Mouse (Mus musculus) CH12.LX (cell line): ENCODE measurements around the gene Snai1. TPM values are rescaled to one million over a fixed set of nuclear protein-coding genes. Genes with fewer than 3 reads are reported as not detected.

Experiments
- DNase-seq: peaks from one replicate; pipeline ENCODE4 v3.0.0-alpha.2; 2013; ENCODE audit errors: extremely low read depth
- H3K27ac ChIP-seq: 2 replicates; pipeline ENCODE4 v1.5.1; 2012; ENCODE audit warnings: low read depth, mild to moderate bottlenecking, control low read depth, moderate library complexity; ENCODE audit not compliant: insufficient read depth
- H3K27me3 ChIP-seq: replicated peaks from 2 replicates; pipeline ENCODE3; 2012; ENCODE audit warnings: inconsistent platforms
- H3K36me3 ChIP-seq, 2 experiments: replicated peaks in 1 of 2; 2 replicates each; pipeline versions ENCODE3 to v1.6.1; 2012; ENCODE audit warnings: inconsistent platforms in 1 of 2, low read length in 1 of 2, mild to moderate bottlenecking in 1 of 2, mixed read lengths in 1 of 2, moderate library complexity in 1 of 2; ENCODE audit not compliant: control insufficient read depth in 1 of 2, insufficient read depth in 1 of 2
- H3K4me1 ChIP-seq, 2 experiments: 2 replicates each; pipeline ENCODE4 v1.6.1; 2012; ENCODE audit warnings: inconsistent platforms in 1 of 2, moderate library complexity in 1 of 2; ENCODE audit not compliant: insufficient read depth in 2 of 2, control insufficient read depth in 1 of 2
- H3K4me2 ChIP-seq: 2 replicates; pipeline ENCODE4 v1.6.1; 2012; ENCODE audit warnings: low read depth, mild to moderate bottlenecking, control low read depth; ENCODE audit not compliant: poor library complexity, insufficient read depth, severe bottlenecking
- H3K4me3 ChIP-seq, 3 experiments: fragments of 150-350 bp in 1 of 3; sonication (generic) in 1 of 3; replicated peaks in 1 of 3; 2 replicates each; pipeline versions ENCODE3 to v1.5.1; 2011 to 2012; ENCODE audit warnings: low read depth in 2 of 3, low read length in 2 of 3, mild to moderate bottlenecking in 2 of 3, moderate library complexity in 2 of 3, control low read depth in 1 of 3, improper control_type of control experiment in 1 of 3, inconsistent platforms in 1 of 3, mixed read lengths in 1 of 3; ENCODE audit not compliant: poor library complexity in 1 of 3
- H3K79me2 ChIP-seq: replicated peaks from 2 replicates; pipeline ENCODE4 v1.6.1; 2012; ENCODE audit warnings: mild to moderate bottlenecking, moderate library complexity; ENCODE audit not compliant: control insufficient read depth, poor library complexity, insufficient read depth, severe bottlenecking; ENCODE audit errors: extremely low read depth
- H3K9ac ChIP-seq: 2 replicates; pipeline ENCODE4 v1.6.1; 2012; ENCODE audit warnings: low read depth, mild to moderate bottlenecking, control low read depth, moderate library complexity; ENCODE audit not compliant: insufficient read depth
- H3K9me3 ChIP-seq: replicated peaks from 2 replicates; pipeline ENCODE3; 2012; ENCODE audit warnings: low read length, inconsistent platforms, mixed read lengths
- BHLHE40 ChIP-seq: IDR thresholded peaks from 2 replicates; pipeline ENCODE4 v1.6.1; 2011; ENCODE audit warnings: mild to moderate bottlenecking, low read depth, low read length, improper control_type of control experiment
- CHD2 ChIP-seq: IDR thresholded peaks from 2 replicates; pipeline ENCODE4 v1.6.1; 2011; ENCODE audit warnings: low read length, improper control_type of control experiment
- CTCF ChIP-seq, 2 experiments: IDR thresholded peaks in 1 of 2; conservative IDR thresholded peaks in 1 of 2; 2 replicates each; pipeline ENCODE4 v1.5.1; 2011 to 2012; ENCODE audit warnings: low read depth in 2 of 2, low read length in 2 of 2, improper control_type of control experiment in 1 of 2, inconsistent platforms in 1 of 2, mild to moderate bottlenecking in 1 of 2, moderate library complexity in 1 of 2
- E2F4 ChIP-seq: IDR thresholded peaks from 2 replicates; pipeline ENCODE4 v1.6.1; 2011; ENCODE audit warnings: low read depth, low read length, improper control_type of control experiment; ENCODE audit not compliant: insufficient replicate concordance
- ELF1 ChIP-seq: IDR thresholded peaks from 2 replicates; pipeline ENCODE4 v1.6.1; 2014; ENCODE audit warnings: low read depth, mild to moderate bottlenecking, inconsistent platforms, low read length, improper control_type of control experiment
- HCFC1 ChIP-seq: IDR thresholded peaks from 2 replicates; pipeline ENCODE4 v1.6.1; 2012; ENCODE audit warnings: low read depth, mild to moderate bottlenecking, inconsistent platforms, low read length, improper control_type of control experiment
- IRF4 ChIP-seq: IDR thresholded peaks from 2 replicates; pipeline ENCODE4 v1.6.1; 2014; ENCODE audit warnings: low read depth, mild to moderate bottlenecking, inconsistent platforms, low read length, improper control_type of control experiment
- JUN ChIP-seq: IDR thresholded peaks from 2 replicates; pipeline ENCODE4 v1.6.1; 2011; ENCODE audit warnings: low read depth, mild to moderate bottlenecking, low read length, improper control_type of control experiment, moderate library complexity; ENCODE audit not compliant: insufficient read depth
- JUND ChIP-seq: conservative IDR thresholded peaks from 2 replicates; pipeline ENCODE4 v1.6.1; 2011; ENCODE audit warnings: low read depth, low read length, improper control_type of control experiment
- MAFK ChIP-seq: IDR thresholded peaks from 2 replicates; pipeline ENCODE4 v1.6.1; 2011; ENCODE audit warnings: low read length, improper control_type of control experiment; ENCODE audit not compliant: insufficient replicate concordance
- MAZ ChIP-seq: IDR thresholded peaks from 2 replicates; pipeline ENCODE4 v1.6.1; 2012; ENCODE audit warnings: low read depth, mild to moderate bottlenecking, inconsistent platforms, low read length, improper control_type of control experiment, moderate library complexity
- MEF2A ChIP-seq: IDR thresholded peaks from 2 replicates; pipeline ENCODE4 v1.6.1; 2014; ENCODE audit warnings: low read depth, mild to moderate bottlenecking, inconsistent platforms, low read length, improper control_type of control experiment, borderline replicate concordance
- MYC ChIP-seq: IDR thresholded peaks from 2 replicates; pipeline ENCODE4 v1.6.1; 2011; ENCODE audit warnings: low read depth, mild to moderate bottlenecking, improper control_type of control experiment, low read length
- NELFE ChIP-seq: IDR thresholded peaks from 2 replicates; pipeline ENCODE4 v1.6.1; 2011; ENCODE audit warnings: low read depth, low read length, improper control_type of control experiment
- NRF1 ChIP-seq: IDR thresholded peaks from 2 replicates; pipeline ENCODE4 v1.6.1; 2014; ENCODE audit warnings: low read depth, mild to moderate bottlenecking, inconsistent platforms, low read length, improper control_type of control experiment, moderate library complexity
- POLR2A ChIP-seq: IDR thresholded peaks from 2 replicates; pipeline ENCODE4 v1.6.1; 2011; ENCODE audit warnings: low read depth, mild to moderate bottlenecking, improper control_type of control experiment, low read length
- POLR2AphosphoS2 ChIP-seq: IDR thresholded peaks from 2 replicates; pipeline ENCODE4 v1.6.1; 2011; ENCODE audit warnings: low read depth, low read length, improper control_type of control experiment
- RCOR1 ChIP-seq: conservative IDR thresholded peaks from 2 replicates; pipeline ENCODE4 v1.6.1; 2012; ENCODE audit warnings: low read depth, mild to moderate bottlenecking, inconsistent platforms, low read length, improper control_type of control experiment
- SIN3A ChIP-seq: IDR thresholded peaks from 2 replicates; pipeline ENCODE4 v1.6.1; 2012; ENCODE audit warnings: low read length, improper control_type of control experiment, inconsistent platforms
- SMC3 ChIP-seq: IDR thresholded peaks from 2 replicates; pipeline ENCODE4 v1.6.1; 2011; ENCODE audit warnings: low read depth, low read length, improper control_type of control experiment
- TCF12 ChIP-seq: IDR thresholded peaks from 2 replicates; pipeline ENCODE4 v1.6.1; 2014; ENCODE audit warnings: low read depth, mild to moderate bottlenecking, inconsistent platforms, low read length, improper control_type of control experiment
- UBTF ChIP-seq: IDR thresholded peaks from 2 replicates; pipeline ENCODE4 v1.6.1; 2012; ENCODE audit warnings: low read depth, mild to moderate bottlenecking, inconsistent platforms, low read length, improper control_type of control experiment, moderate library complexity
- USF1 ChIP-seq: IDR thresholded peaks from 2 replicates; pipeline ENCODE4 v1.6.1; 2014; ENCODE audit warnings: low read depth, mild to moderate bottlenecking, inconsistent platforms, low read length, improper control_type of control experiment
- USF2 ChIP-seq: conservative IDR thresholded peaks from 2 replicates; pipeline ENCODE4 v1.6.1; 2011; ENCODE audit warnings: low read depth, low read length, improper control_type of control experiment
- ZKSCAN1 ChIP-seq: IDR thresholded peaks from 2 replicates; pipeline ENCODE4 v1.6.1; 2012; ENCODE audit warnings: low read depth, inconsistent platforms, low read length, improper control_type of control experiment, borderline replicate concordance
- ZMIZ1 ChIP-seq: IDR thresholded peaks from 2 replicates; pipeline ENCODE4 v1.6.1; 2012; ENCODE audit warnings: low read depth, mild to moderate bottlenecking, inconsistent platforms, low read length, improper control_type of control experiment
- dilution Hi-C: fragments of 300-500 bp; cut with MboI; formaldehyde crosslinking; loops from 2 replicates; pipeline ENCODE4 v1.14.3; 2020; ENCODE audit warnings: low sequenced_read_pairs; ENCODE audit not compliant: extremely low pct_unique_long_range_greater_than_20kb, extremely low pct_ligation_motif_present
- in situ Hi-C: fragments of 300-500 bp; cut with MboI; formaldehyde crosslinking; loops from 3 replicates; pipeline ENCODE4 v1.14.3; 2019; ENCODE audit warnings: low sequenced_read_pairs, low pct_ligation_motif_present, low pct_unique_long_range_greater_than_20kb, mixed read lengths
- polyA plus RNA-seq: library from polyadenylated mRNA; unstranded; fragments of >175 nt; gene quantifications from 2 replicates; pipeline ENCODE4 v1.2.1, GENCODE M21; 2012; ENCODE audit warnings: low read depth; ENCODE audit not compliant: insufficient read length
- total RNA-seq, 2 experiments: library from RNA; depleted of rRNA; stranded (reverse); fragments of 300-350 nt in 1 of 2; fragments of >200 nt in 1 of 2; gene quantifications; 2 replicates each; pipeline ENCODE4 v1.2.3; 2012 to 2014

The Snai1 gene
- total and polyA plus RNA-seq, 3 experiments, result 1.6 to 12.6 (median 3.1) TPM

DNA sequence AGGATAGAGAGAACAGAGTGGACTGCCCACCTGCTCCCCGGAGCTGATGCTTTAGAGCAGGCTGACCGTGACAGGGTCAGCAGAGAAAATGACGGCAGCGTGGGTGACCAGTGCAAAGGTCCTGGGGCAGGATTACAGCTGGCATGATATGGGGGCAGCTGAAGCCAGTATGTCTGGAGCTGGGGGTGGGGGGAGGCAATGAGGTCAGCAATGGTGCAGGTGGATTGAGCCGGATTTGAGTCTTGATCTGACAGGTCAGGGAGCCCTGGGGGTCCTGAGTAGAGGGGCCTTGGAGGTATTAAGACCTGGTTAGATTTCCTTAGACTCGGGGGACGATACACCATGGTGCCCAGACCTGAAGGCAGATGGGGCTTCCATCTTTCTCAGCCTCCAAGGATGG is 37.6 kb downstream of the Snai1 start:
- DNase-seq, result no peak
- TF ChIP-seq SIN3A, result no peak
- TF ChIP-seq HCFC1, result no peak
- no peak for TF ChIP-seq MEF2A
- no peak for TF ChIP-seq POLR2A
- TF ChIP-seq CTCF (conservative IDR thresholded peaks at IDR 0.05 in 1 of 2, IDR thresholded peaks at IDR 0.05 in 1 of 2; ENCODE audit: low read depth in 2 of 2, low read length in 2 of 2), result no peak
- no peak for TF ChIP-seq JUND
- TF ChIP-seq IRF4, result no peak
- TF ChIP-seq SMC3, result no peak
- no peak for TF ChIP-seq USF2
- TF ChIP-seq TCF12, result no peak
- TF ChIP-seq NRF1, result no peak
- TF ChIP-seq MAZ, result no peak
- TF ChIP-seq NELFE, result no peak
- H3K36me3 ChIP-seq, result peaks cover 17 to 67% of the 10 kb centered on the region in 2 experiments

DNA sequence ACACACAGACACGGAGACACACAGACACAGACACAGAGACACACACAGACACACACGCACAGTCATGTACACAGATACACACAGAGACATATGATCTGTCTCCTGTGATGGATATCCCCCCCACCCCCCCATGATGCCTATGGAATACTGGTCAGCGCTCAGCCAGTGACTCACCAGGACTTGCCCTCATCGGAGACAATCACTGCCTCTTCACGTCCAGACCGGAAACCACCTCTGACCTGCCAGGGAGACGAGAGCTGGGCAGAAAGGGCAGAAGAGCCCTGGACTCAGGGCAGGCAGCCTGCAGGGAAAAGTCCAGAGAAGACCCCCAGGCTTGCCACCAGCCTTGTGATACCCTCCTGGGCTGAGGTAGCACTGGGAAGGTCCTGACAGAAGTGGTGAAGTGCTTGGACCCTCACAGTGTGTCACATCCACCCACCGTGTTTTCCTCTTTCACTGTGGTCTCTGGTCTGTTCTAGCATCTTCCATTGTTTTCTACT is 38.2 kb downstream of the Snai1 start:
- no peaks in the 10 kb centered on the region for H3K9me3 ChIP-seq
- no peak overlapping the region for H3K4me2 ChIP-seq
- no peak overlapping the region for H3K4me3 ChIP-seq
- peaks cover 17 to 63% of the 10 kb centered on the region in 2 experiments for H3K36me3 ChIP-seq
- in situ Hi-C loops (no loop called here), dilution Hi-C loops (no loop called here)
- no peaks in the 10 kb centered on the region for H3K79me2 ChIP-seq
- no peaks in the 10 kb centered on the region for H3K27me3 ChIP-seq
- no peak for TF ChIP-seq MEF2A
- TF ChIP-seq USF2, result no peak
- TF ChIP-seq SIN3A, result no peak
- TF ChIP-seq ZMIZ1, result no peak
- TF ChIP-seq TCF12, result no peak
- no peak for TF ChIP-seq MAZ
- TF ChIP-seq POLR2AphosphoS2, result no peak
- no peak for TF ChIP-seq E2F4
- no peak for TF ChIP-seq UBTF
- TF ChIP-seq ZKSCAN1, result no peak
- no peak for TF ChIP-seq RCOR1
- no peak for TF ChIP-seq JUN
- no peak for TF ChIP-seq BHLHE40
- TF ChIP-seq CHD2, result no peak
- no peak for TF ChIP-seq MAFK
- TF ChIP-seq ELF1, result no peak
- no peak for TF ChIP-seq USF1
- TF ChIP-seq MYC, result no peak
- DNase-seq, result no peak
- peaks cover 17 to 62% of the 10 kb centered on the region in 2 experiments for H3K4me1 ChIP-seq
- no peak overlapping the region for H3K9ac ChIP-seq
- H3K27ac ChIP-seq, result no peak overlapping the region

More for the DNA sequence above, 37.6 kb downstream of the Snai1 start:
- H3K9me3 ChIP-seq, result no peaks in the 10 kb centered on the region
- no peak overlapping the region for H3K4me3 ChIP-seq
- H3K79me2 ChIP-seq, result no peaks in the 10 kb centered on the region
- no peaks in the 10 kb centered on the region for H3K27me3 ChIP-seq
- no peak overlapping the region for H3K9ac ChIP-seq
- H3K27ac ChIP-seq, result no peak overlapping the region
- in situ Hi-C loops (no loop called here), dilution Hi-C loops (no loop called here)
- H3K4me2 ChIP-seq, result no peak overlapping the region
- H3K4me1 ChIP-seq, result peaks cover 17 to 64% of the 10 kb centered on the region in 2 experiments
